Mouse (Mus musculus): ENCODE data around the gene Wdr25. TPM values are rescaled to one million over a fixed set of nuclear protein-coding genes. Genes with fewer than 3 reads are reported as not detected.

Wdr25 gene
- total and polyA plus RNA-seq, 3 experiments, result 8.3 to 12.4 (median 10.8) TPM

DNA sequence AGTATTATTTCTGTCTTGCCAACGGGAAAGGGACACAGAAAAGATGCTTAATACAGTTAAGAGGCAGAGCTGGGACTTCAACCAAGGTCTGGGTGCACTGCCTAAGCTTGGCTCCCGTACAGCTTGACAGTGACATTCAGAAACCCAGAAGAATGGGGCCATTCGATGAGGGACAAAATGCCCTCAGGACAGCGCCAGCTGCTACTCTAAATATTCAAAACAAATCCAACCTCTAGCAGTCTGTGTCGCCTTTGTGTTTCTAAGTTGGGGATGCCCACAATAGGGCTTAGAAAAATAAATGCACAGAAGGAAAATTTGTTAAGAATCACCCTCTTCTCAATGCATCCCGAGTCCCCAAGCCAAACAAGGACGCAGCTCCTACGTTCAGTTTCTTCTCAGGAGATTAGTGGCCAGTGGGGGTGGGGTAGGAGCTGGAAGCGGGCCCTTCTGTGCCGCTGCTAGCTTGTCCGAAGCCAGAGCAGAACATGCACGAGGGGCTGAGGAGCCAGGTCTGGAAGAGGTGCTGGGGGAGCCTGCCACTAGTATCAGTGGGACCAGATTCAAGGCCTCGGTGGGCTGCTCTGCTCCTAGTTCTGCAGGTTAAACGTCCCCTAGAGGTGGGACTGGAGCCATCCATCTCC is 144.9 kb downstream of the Wdr25 start:
- H3K27me3 ChIP-seq (replicated peaks), result peaks cover 48% of the 10 kb centered on the region
- DNase-seq (ENCODE audit: extremely low read depth), result no peak
- H3K36me3 ChIP-seq (replicated peaks in 1 of 2; ENCODE audit: control insufficient read depth in 1 of 2, insufficient read depth in 1 of 2, low read length in 1 of 2), result no peaks in the 10 kb centered on the region
- dilution Hi-C loops (cut with MboI; ENCODE audit: extremely low pct_ligation_motif_present, extremely low pct_unique_long_range_greater_than_20kb, low sequenced_read_pairs), result no loop called here
- no peak overlapping the region for H3K4me2 ChIP-seq (ENCODE audit: insufficient read depth, low read depth, poor library complexity, severe bottlenecking)
- TF ChIP-seq CTCF (conservative IDR thresholded peaks at IDR 0.05 in 1 of 2, IDR thresholded peaks at IDR 0.05 in 1 of 2; ENCODE audit: low read depth in 2 of 2, low read length in 2 of 2) (no peak), GABPA (IDR thresholded peaks at IDR 0.05; ENCODE audit: insufficient replicate concordance, low read depth, low read length) (no peak), USF2 (conservative IDR thresholded peaks at IDR 0.05; ENCODE audit: low read depth, low read length) (no peak), BHLHE40 (IDR thresholded peaks at IDR 0.05; ENCODE audit: low read depth, low read length) (no peak), POLR2A (IDR thresholded peaks at IDR 0.05; ENCODE audit: low read depth, low read length) (no peak), JUND (conservative IDR thresholded peaks at IDR 0.05; ENCODE audit: low read depth, low read length) (no peak), MEF2A (IDR thresholded peaks at IDR 0.05; ENCODE audit: borderline replicate concordance, low read depth, low read length) (no peak), MAZ (IDR thresholded peaks at IDR 0.05; ENCODE audit: low read depth, low read length) (no peak), ZNF384 (IDR thresholded peaks at IDR 0.05; ENCODE audit: low read depth, low read length) (no peak), CHD1 (IDR thresholded peaks at IDR 0.05; ENCODE audit: low read depth, low read length) (no peak), HCFC1 (IDR thresholded peaks at IDR 0.05; ENCODE audit: low read depth, low read length) (no peak), ZC3H11A (IDR thresholded peaks at IDR 0.05; ENCODE audit: low read depth, low read length) (no peak), NRF1 (IDR thresholded peaks at IDR 0.05; ENCODE audit: low read depth, low read length) (no peak), NELFE (IDR thresholded peaks at IDR 0.05; ENCODE audit: low read depth, low read length) (no peak), SIN3A (IDR thresholded peaks at IDR 0.05; ENCODE audit: low read length) (no peak), MAFK (IDR thresholded peaks at IDR 0.05; ENCODE audit: insufficient replicate concordance, low read length) (no peak), ZKSCAN1 (IDR thresholded peaks at IDR 0.05; ENCODE audit: borderline replicate concordance, low read depth, low read length) (no peak), RAD21 (IDR thresholded peaks at IDR 0.05; ENCODE audit: low read depth, low read length) (no peak), ELF1 (IDR thresholded peaks at IDR 0.05; ENCODE audit: low read depth, low read length) (no peak)
- peaks cover 6% of the 10 kb centered on the region for H3K9me3 ChIP-seq (replicated peaks; ENCODE audit: low read length)
- no peak overlapping the region for H3K9ac ChIP-seq (ENCODE audit: insufficient read depth, low read depth)
- no peak overlapping the region for H3K27ac ChIP-seq (ENCODE audit: insufficient read depth, low read depth)
- peaks cover 0 to 4% of the 10 kb centered on the region in 2 experiments; a peak in 2 of 4 replicates for H3K4me1 ChIP-seq (ENCODE audit: control insufficient read depth in 1 of 2, insufficient read depth in 2 of 2)
- in situ Hi-C loops (cut with MboI; ENCODE audit: low pct_ligation_motif_present, low pct_unique_long_range_greater_than_20kb, low sequenced_read_pairs), result loop anchor here (25.0 kb wide), 1 partner anchor 274 kb away; no protein-coding TSS in a partner anchor
- no peaks in the 10 kb centered on the region for H3K79me2 ChIP-seq (replicated peaks; ENCODE audit: control insufficient read depth, extremely low read depth, insufficient read depth, poor library complexity, severe bottlenecking)
- no peak overlapping the region for H3K4me3 ChIP-seq (replicated peaks in 1 of 3; ENCODE audit: low read depth in 2 of 3, low read length in 2 of 3, poor library complexity in 1 of 3)

DNA sequence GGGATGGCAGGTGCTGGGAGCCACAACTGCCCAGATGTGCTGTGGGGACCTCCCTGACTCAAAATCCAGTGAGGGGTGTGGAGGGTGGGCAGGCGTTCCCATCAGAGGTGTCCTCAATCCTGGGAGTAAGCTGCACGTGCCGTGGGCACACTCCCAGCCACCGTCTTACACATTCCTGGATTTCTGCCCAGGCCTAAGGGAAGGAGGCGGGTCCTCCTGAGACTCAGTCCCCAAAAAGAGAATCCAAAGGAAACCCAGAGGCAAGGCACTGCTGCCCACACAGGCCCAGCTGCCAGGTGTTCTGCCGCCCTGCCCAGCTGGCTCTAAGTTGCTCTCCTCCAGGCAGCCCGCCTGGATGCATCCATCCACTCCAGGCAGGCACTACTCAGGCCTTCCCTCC is 145.9 kb downstream of the Wdr25 start:
- Histone ChIP-seq H3K4me2 (ENCODE audit: insufficient read depth, low read depth, poor library complexity, severe bottlenecking) (no peak overlapping the region), H3K9me3 (replicated peaks; ENCODE audit: low read length) (no peaks in the 10 kb centered on the region), H3K79me2 (replicated peaks; ENCODE audit: control insufficient read depth, extremely low read depth, insufficient read depth, poor library complexity, severe bottlenecking) (no peaks in the 10 kb centered on the region), H3K27me3 (replicated peaks) (peaks cover 58% of the 10 kb centered on the region), H3K9ac (ENCODE audit: insufficient read depth, low read depth) (no peak overlapping the region), H3K4me1 (ENCODE audit: control insufficient read depth in 1 of 2, insufficient read depth in 2 of 2) (peaks cover 0 to 4% of the 10 kb centered on the region in 2 experiments; a peak in 2 of 4 replicates), H3K4me3 (replicated peaks in 1 of 3; ENCODE audit: low read depth in 2 of 3, low read length in 2 of 3, poor library complexity in 1 of 3) (no peak overlapping the region), H3K36me3 (replicated peaks in 1 of 2; ENCODE audit: control insufficient read depth in 1 of 2, insufficient read depth in 1 of 2, low read length in 1 of 2) (no peaks in the 10 kb centered on the region), H3K27ac (ENCODE audit: insufficient read depth, low read depth) (no peak overlapping the region)
- no peak for TF ChIP-seq KAT2A (IDR thresholded peaks at IDR 0.05; ENCODE audit: insufficient replicate concordance, low read length)
- no peak for TF ChIP-seq NRF1 (IDR thresholded peaks at IDR 0.05; ENCODE audit: low read depth, low read length)
- TF ChIP-seq UBTF (IDR thresholded peaks at IDR 0.05; ENCODE audit: low read depth, low read length), result no peak
- no peak for TF ChIP-seq HCFC1 (IDR thresholded peaks at IDR 0.05; ENCODE audit: low read depth, low read length)
- TF ChIP-seq TCF12 (IDR thresholded peaks at IDR 0.05; ENCODE audit: low read depth, low read length), result no peak
- no peak for TF ChIP-seq EP300 (IDR thresholded peaks at IDR 0.05; ENCODE audit: low read length)
- TF ChIP-seq IRF4 (IDR thresholded peaks at IDR 0.05; ENCODE audit: low read depth, low read length), result no peak
- TF ChIP-seq JUND (conservative IDR thresholded peaks at IDR 0.05; ENCODE audit: low read depth, low read length), result no peak
- in situ Hi-C loops (cut with MboI; ENCODE audit: low pct_ligation_motif_present, low pct_unique_long_range_greater_than_20kb, low sequenced_read_pairs) (loop anchor here (25.0 kb wide), 1 partner anchor 273 kb away; no protein-coding TSS in a partner anchor), dilution Hi-C loops (cut with MboI; ENCODE audit: extremely low pct_ligation_motif_present, extremely low pct_unique_long_range_greater_than_20kb, low sequenced_read_pairs) (no loop called here)
- DNase-seq (ENCODE audit: extremely low read depth), result no peak
